Mouse (Mus musculus): ENCODE measurements around the gene 2610002M06Rik.

2610002M06Rik gene

GRCm38 (mm10) chrX:107816218-107816554 is at the start of gene 2610002M06Rik:
Gene 2610002M06Rik (minus strand): TSS chrX:107816334.
- DNase-seq (ENCODE audit: low spot score in 2 of 2): peak; percentile 71 to 76

- no peak for DNase-seq (ENCODE audit: low spot score in 2 of 2)
Observed at GRCm38 (mm10) chrX:107858165-107858564, 42.0 kb upstream of the 2610002M06Rik start.

GRCm38 (mm10) chrX:107816726-107817125 is 592 bp upstream of the 2610002M06Rik start:
- no peak for DNase-seq (ENCODE audit: low spot score in 2 of 2)

- DNase-seq (ENCODE audit: low spot score in 2 of 2): peak in 1 of 2 experiments; percentile 1
Observed at GRCm38 (mm10) chrX:107815502-107816217, 474 bp downstream of the 2610002M06Rik start.

- DNase-seq (ENCODE audit: low spot score in 2 of 2): no peak
Observed at GRCm38 (mm10) chrX:107812120-107812519, 4.0 kb downstream of the 2610002M06Rik start.

GRCm38 (mm10) chrX:107796919-107797318 is 19.2 kb downstream of the 2610002M06Rik start:
- no peak for DNase-seq (ENCODE audit: low spot score in 2 of 2)

- no peak for DNase-seq (ENCODE audit: low spot score in 2 of 2)
Observed at GRCm38 (mm10) chrX:107795785-107796184, 20.3 kb downstream of the 2610002M06Rik start.

- no peak for DNase-seq (ENCODE audit: low spot score in 2 of 2)
Observed at GRCm38 (mm10) chrX:107792290-107792689, 23.8 kb downstream of the 2610002M06Rik start, which contains the start of gene Tent5d. Gene Tent5d (plus strand): TSS chrX:107792590.

GRCm38 (mm10) chrX:107790750-107791493 is 25.2 kb downstream of the 2610002M06Rik start:
- no peak for DNase-seq (ENCODE audit: low spot score in 2 of 2)

GRCm38 (mm10) chrX:107790136-107790535 is 26.0 kb downstream of the 2610002M06Rik start:
- DNase-seq (ENCODE audit: low spot score in 2 of 2): no peak

GRCm38 (mm10) chrX:107767896-107768295 is 48.2 kb downstream of the 2610002M06Rik start:
- no peak for DNase-seq (ENCODE audit: low spot score in 2 of 2)
